8 mouse cellular contexts compared by ENCODE assay signal in the genomic region with DNA sequence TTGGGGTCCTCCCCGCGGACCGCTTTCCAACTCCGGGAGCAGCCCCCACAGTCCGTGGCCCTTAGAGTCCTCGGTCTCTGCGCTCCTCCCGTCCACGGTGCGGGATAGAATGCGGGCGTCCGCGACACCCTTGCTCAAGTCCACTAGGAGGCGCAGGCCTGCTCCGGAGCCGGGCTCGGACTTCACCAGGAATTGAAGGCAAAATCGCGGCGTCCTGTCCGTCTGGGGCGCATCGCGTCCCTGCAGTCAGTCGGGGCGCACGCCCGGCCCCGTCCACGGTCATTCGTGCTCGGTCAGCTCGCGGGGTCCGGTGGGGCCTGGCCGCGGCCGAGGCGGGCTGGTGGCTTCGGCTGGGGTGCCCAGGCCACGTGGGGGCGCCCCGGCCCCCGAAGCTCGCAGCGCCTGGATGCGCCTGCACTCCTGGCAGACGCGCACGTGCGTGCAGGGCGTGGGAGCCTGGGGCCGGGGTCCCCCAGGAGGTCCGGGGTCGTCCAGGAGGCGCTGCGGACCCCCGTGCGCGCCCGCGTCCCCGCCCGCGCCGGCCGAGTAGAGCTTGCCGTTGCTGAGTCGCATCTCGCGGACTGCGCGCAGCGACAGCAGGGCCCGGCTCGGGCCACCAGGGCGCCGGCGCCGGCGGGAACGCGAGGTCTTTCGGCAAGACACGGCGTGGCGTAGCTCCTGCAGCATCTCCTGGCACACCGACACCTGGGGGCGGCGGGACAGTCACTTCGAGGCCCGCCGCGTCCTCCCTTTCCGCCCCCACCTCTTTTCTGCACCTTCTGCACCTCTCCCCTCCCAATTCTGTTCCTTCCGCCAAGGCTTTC. TPM values are rescaled to one million over a fixed set of nuclear protein-coding genes. Genes with fewer than 3 reads are reported as not detected.
DNase-seq lines count a peak whose midpoint lies in the region; TF ChIP-seq lines count a peak whose summit lies in the region.

No protein-coding gene starts in this region.

- H3K4me3 ChIP-seq in gastrocnemius, adult 2 months: peak overlapping the region; percentile 68

- intact Hi-C loops in gastrocnemius, adult 2 months (cut with DNase I): no loop called here
- intact Hi-C loops in gastrocnemius, postnatal 36 days (cut with DNase I): no loop called here

- peak; percentile 64 for TF ChIP-seq CTCF in gastrocnemius, adult 2 months (IDR thresholded peaks at IDR 0.05)

- H3K27ac ChIP-seq in gastrocnemius, adult 2 months: no peak overlapping the region

- DNase-seq in gastrocnemius, adult 2 months: peak; percentile 34
- DNase-seq in gastrocnemius, postnatal 36 days: no peak
- peak; percentile 82 for DNase-seq in ZHBTc4 (ENCODE audit: low read depth, low spot score)
- DNase-seq in embryo, embryonic 11.5 days (ENCODE audit: low read depth, low spot score): peak; percentile 41
- peak; percentile 57 for DNase-seq in heart, postnatal 4 days
- peak; percentile 59 for DNase-seq in left cerebral cortex, adult 11 months (ENCODE audit: low spot score)
- peak; percentile 45 to 57 for DNase-seq in lung, postnatal 4 days
- peak; percentile 73 for DNase-seq in right cerebral cortex, postnatal 4 days

RNA-seq across cellular contexts. Expression of gene Atp1a3, which starts 4.5 kb away (rescaled TPM):
- not detected for total RNA-seq in gastrocnemius, adult 2 months (2021)
- total RNA-seq in gastrocnemius, postnatal 36 days (2021): under 1 TPM; 0.08 to 0.15 TPM
- total RNA-seq in heart, postnatal 4 days (2021): under 1 TPM; 0.31 to 0.47 TPM

RNA-seq across cellular contexts. Expression of gene Rabac1, which starts 37.7 kb away (rescaled TPM):
- total RNA-seq in gastrocnemius, adult 2 months (2021): 100 to 1,000 TPM; 231 to 243 TPM
- 100 to 1,000 TPM; 188 to 189 TPM for total RNA-seq in gastrocnemius, postnatal 36 days (2021)
- 100 to 1,000 TPM; 212 to 234 TPM for total RNA-seq in heart, postnatal 4 days (2021)

Comparison
In these comparisons a context has a peak if more than half of its experiments do, and no peak if none do; other contexts are left out.
1. DNase-seq: peak in gastrocnemius, adult 2 months (single experiment), ZHBTc4 (single experiment), embryo, embryonic 11.5 days (single experiment), heart, postnatal 4 days (single experiment), left cerebral cortex, adult 11 months (single experiment), lung, postnatal 4 days (2 of 2) and right cerebral cortex, postnatal 4 days (single experiment); none in gastrocnemius, postnatal 36 days (0 of 2).